Mouse (Mus musculus) C2C12 (cell line): ENCODE results near the gene Dcpp2. TPM values are rescaled to one million over a fixed set of nuclear protein-coding genes. Genes with fewer than 3 reads are reported as not detected.
A peak's percentile ranks its signal among the peaks of the same experiment; 100 is the strongest.
"Not testable (repeated sequence)": the region's sequence is repeated elsewhere in the genome, so short reads cannot be mapped to it uniquely, and the experiment has no call there.

Experiments used
- H3K27me3 ChIP-seq: one replicate; pipeline ENCODE4 v1.6.1; 2011; ENCODE audit not compliant: control insufficient read depth, insufficient read depth, insufficient read length
- H3K36me3 ChIP-seq: one replicate; pipeline ENCODE4 v1.6.1; 2011; ENCODE audit not compliant: control insufficient read depth, insufficient read depth
- H3K4me3 ChIP-seq: one replicate; pipeline ENCODE4 v1.5.1; 2011; ENCODE audit warnings: mild to moderate bottlenecking, control low read depth; ENCODE audit not compliant: poor library complexity, insufficient read depth, severe bottlenecking
- H3K79me2 ChIP-seq: one replicate; pipeline ENCODE4 v1.6.1; 2011; ENCODE audit not compliant: control insufficient read depth, insufficient read depth
- H3K79me3 ChIP-seq: one replicate; pipeline ENCODE4 v1.6.1; 2011; ENCODE audit warnings: low read depth, control low read depth
- H3ac ChIP-seq: one replicate; pipeline ENCODE3; 2011; ENCODE audit warnings: low read depth; ENCODE audit not compliant: control insufficient read depth, insufficient read length
- CEBPB ChIP-seq: IDR thresholded peaks from one replicate; pipeline ENCODE4 v1.6.1; 2011; ENCODE audit warnings: low read depth, mild to moderate bottlenecking, control low read depth, moderate library complexity
- CTCF ChIP-seq: IDR thresholded peaks from one replicate; pipeline ENCODE4 v1.5.1; 2011; ENCODE audit not compliant: control insufficient read depth, insufficient read depth, insufficient read length
- FOSL1 ChIP-seq: IDR thresholded peaks from one replicate; pipeline ENCODE4 v1.8.0; 2011; ENCODE audit warnings: mild to moderate bottlenecking, low read length; ENCODE audit not compliant: poor library complexity, insufficient read depth, severe bottlenecking
- MAX ChIP-seq: IDR thresholded peaks from one replicate; pipeline ENCODE4 v1.6.1; 2011; ENCODE audit warnings: mild to moderate bottlenecking, control low read depth
- MYOD1 ChIP-seq: IDR thresholded peaks from one replicate; pipeline ENCODE4 v1.6.1; 2011; ENCODE audit warnings: low read depth; ENCODE audit not compliant: control insufficient read depth, insufficient read length
- MYOG ChIP-seq: IDR thresholded peaks from one replicate; pipeline ENCODE4 v1.6.1; 2011; ENCODE audit not compliant: control insufficient read depth, insufficient read length; ENCODE audit errors: extremely low read depth
- USF1 ChIP-seq: IDR thresholded peaks from one replicate; pipeline ENCODE4 v1.6.1; 2011; ENCODE audit warnings: low read depth, mild to moderate bottlenecking, control low read depth, moderate library complexity
- polyA plus RNA-seq: library from polyadenylated mRNA; unstranded; fragments of >200 nt; fragmentation: generic; extraction: Trizol; gene quantifications from one replicate; pipeline ENCODE4 v1.2.1, GENCODE M21; 2012; ENCODE audit warnings: missing spikeins

The Dcpp2 gene
- polyA plus RNA-seq, 1 experiment: not detected

DNA sequence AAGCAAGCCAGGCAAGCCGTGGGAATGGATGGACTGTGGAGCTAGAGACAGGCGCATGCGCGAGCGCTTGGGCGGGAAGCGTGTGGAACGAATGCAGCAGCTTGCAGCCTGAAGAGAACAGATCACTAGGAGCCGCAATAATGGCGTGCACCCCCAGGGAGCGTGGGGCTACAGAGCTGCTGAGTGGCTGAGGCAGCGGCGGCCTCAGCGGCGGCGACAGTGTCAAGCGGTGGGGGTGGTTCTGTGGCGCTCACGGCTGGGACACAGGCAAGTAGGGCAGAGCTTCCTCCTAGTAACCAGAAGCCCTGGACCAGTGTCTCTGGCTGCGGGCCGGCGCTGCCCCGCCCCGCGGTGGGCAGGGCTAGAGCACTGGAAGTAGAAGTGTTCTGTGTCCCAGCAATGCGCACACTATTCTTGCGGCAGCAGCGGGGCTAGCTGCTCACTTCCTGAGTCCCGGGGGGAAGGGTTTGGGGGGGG is 43.9 kb downstream of the Dcpp2 start:
- H3K79me2 ChIP-seq: no peaks in the 10 kb centered on the region
- H3K27me3 ChIP-seq: peaks cover 1% of the 10 kb centered on the region
- no peaks in the 10 kb centered on the region for H3K79me3 ChIP-seq
- no peaks in the 10 kb centered on the region for H3K36me3 ChIP-seq
- TF ChIP-seq MAX (peak; percentile 29), CEBPB (no peak)
- H3K4me3 ChIP-seq: peak overlapping the region; percentile 37
- H3ac ChIP-seq: peak overlapping the region; percentile 73

DNA sequence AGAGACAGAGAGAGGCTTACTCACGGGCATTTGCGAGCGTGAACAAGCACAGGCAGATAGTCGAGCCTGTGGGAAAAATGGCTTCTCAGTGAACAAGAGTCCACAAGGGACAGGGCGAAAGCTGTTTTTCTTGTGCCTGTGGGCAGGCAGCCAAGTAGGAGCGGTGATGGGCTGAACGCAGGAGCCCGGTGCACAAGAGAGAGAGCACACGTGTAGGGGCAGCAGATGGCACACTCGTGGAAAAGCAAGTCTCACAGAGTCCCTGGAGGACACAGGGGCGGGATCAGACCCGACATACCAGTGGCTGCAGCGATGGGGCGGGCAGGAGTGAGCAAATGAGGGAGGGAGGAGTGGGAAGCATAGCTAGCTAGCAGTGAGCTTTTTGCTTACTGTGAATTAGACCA is 44.4 kb downstream of the Dcpp2 start:
- peaks cover 4% of the 10 kb centered on the region for H3K27me3 ChIP-seq
- peak overlapping the region; percentile 74 for H3ac ChIP-seq
- peak overlapping the region; percentile 37 for H3K4me3 ChIP-seq
- H3K36me3 ChIP-seq: no peaks in the 10 kb centered on the region
- no peak for TF ChIP-seq USF1
- TF ChIP-seq MYOD1: no peak
- TF ChIP-seq CTCF: no peak
- no peak for TF ChIP-seq FOSL1
- no peak for TF ChIP-seq CEBPB
- no peak for TF ChIP-seq MYOG
- no peak for TF ChIP-seq MAX
- no peaks in the 10 kb centered on the region for H3K79me2 ChIP-seq
- H3K79me3 ChIP-seq: no peaks in the 10 kb centered on the region

DNA sequence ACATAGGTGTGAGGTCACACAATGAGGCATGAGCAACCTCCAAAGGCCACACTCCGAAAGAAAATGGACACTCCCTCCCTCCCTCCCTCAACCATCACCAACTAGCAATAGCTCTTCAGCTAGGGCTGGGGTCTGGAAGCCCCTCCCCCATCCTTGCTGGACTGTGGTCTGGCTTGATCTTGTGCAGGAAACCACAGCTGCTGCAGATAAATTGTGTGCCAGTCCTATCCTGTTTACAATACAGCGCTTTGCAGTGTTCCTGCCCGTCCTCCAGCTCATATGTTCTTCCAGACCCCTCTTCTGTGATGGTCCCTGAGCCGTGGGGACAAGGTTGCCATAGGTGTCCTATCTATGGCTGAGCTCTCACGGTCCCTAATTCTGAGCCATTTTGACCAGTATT is 50.5 kb downstream of the Dcpp2 start:
- TF ChIP-seq CEBPB (no peak), FOSL1 (no peak), MYOD1 (no peak), MAX (no peak), CTCF (no peak), USF1 (no peak), MYOG (no peak)
- H3K36me3 ChIP-seq: no peaks in the 10 kb centered on the region
- peaks cover 4% of the 10 kb centered on the region for H3K27me3 ChIP-seq
- no peaks in the 10 kb centered on the region for H3K79me3 ChIP-seq
- H3K79me2 ChIP-seq: no peaks in the 10 kb centered on the region
- no peak overlapping the region for H3ac ChIP-seq
- H3K4me3 ChIP-seq: no peak overlapping the region

DNA sequence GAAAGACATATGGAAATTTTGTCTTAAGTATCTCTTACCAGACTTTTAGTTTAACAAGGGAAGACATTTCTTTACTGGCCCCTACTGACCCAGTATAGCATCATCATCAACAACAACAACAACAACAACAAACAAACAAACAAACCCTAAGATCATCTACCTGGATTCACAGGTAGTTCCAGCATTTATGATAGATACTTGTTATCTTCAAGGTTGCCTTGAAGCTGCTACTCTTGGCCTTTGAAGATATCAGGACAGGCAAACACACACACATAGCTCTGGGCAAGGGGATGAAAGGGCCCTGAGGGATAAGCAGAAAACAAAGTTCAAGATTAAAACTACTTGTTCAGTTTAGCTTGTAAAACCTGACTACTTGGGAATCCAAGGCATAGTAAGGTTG is 60.7 kb downstream of the Dcpp2 start, which contains the start of gene Sbp:
Gene Sbp, plus strand, starts transcription at position 301 of the 400 bp plus-strand sequence.
- H3K4me3 ChIP-seq: no peak within 1 kb of the TSS
- H3K79me3 ChIP-seq: no peaks in the 10 kb centered on the region
- no peaks in the 10 kb centered on the region for H3K36me3 ChIP-seq
- no peak within 1 kb of the TSS for H3ac ChIP-seq
- no peak for TF ChIP-seq FOSL1
- TF ChIP-seq MYOD1: no peak
- TF ChIP-seq USF1: no peak
- TF ChIP-seq MYOG: no peak
- TF ChIP-seq MAX: no peak
- TF ChIP-seq CTCF: no peak
- TF ChIP-seq CEBPB: no peak
- H3K79me2 ChIP-seq: no peaks in the 10 kb centered on the region
- H3K27me3 ChIP-seq: peaks cover 11% of the 10 kb centered on the region

DNA sequence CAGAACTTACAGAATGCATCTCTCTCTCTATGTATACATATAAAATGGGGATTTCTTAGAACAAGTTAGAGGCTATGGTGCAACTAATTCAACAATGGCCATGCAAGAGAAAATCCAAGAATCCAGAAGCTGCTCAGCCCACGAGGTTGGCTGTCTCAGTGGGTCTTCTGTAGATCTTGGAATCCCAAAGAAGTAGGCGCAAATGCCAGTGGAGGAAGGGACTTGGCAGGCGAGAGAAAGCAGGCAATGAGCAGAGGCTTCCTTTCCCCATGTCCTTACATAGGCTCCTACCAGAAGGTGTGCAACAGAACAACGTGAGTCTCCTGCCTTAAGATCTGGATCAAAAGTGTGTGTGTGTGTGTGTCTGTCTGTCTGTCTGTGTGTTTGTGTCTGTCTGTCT is 66.8 kb downstream of the Dcpp2 start:
- not testable (repeated sequence) for H3K4me3 ChIP-seq, H3ac ChIP-seq, H3K79me2 ChIP-seq, H3K36me3 ChIP-seq, H3K27me3 ChIP-seq, H3K79me3 ChIP-seq

DNA sequence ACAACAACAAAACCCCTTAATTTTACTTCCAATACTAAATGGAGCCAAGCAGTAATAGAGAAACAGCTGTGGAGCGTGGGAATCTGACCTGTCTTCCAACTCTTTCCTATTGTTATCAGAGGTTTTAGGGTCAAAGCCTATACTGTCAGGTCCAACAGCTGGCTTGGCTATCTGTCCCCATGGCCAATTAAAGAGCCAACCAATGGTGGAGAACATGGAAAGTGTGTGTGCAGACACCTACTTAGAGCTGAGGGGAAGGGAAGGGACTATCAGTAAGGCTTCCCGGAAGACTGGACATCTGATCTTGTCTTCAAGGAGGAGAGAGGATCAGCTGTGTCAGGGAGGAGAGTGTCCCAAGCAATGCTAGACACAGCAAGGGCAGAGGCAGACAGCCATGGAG is 68.4 kb downstream of the Dcpp2 start:
- Histone ChIP-seq H3K4me3 (no peak overlapping the region), H3K27me3 (peaks cover under 1% of the 10 kb centered on the region), H3K79me3 (no peaks in the 10 kb centered on the region), H3ac (no peak overlapping the region), H3K36me3 (no peaks in the 10 kb centered on the region), H3K79me2 (no peaks in the 10 kb centered on the region)
- TF ChIP-seq MYOG (no peak), FOSL1 (no peak), CEBPB (no peak), USF1 (no peak), MYOD1 (no peak)

Other genes starting within 250 kb of the Dcpp2 start
- 0.01 TPM for gene Mmp25, start 235.6 kb upstream of the Dcpp2 start, polyA plus RNA-seq
- 0.28 TPM for gene Bicdl2, start 220.4 kb upstream of the Dcpp2 start, polyA plus RNA-seq
- gene Hcfc1r1, start 207.3 kb upstream of the Dcpp2 start, polyA plus RNA-seq: 253 TPM
- 60.5 TPM for gene Thoc6, start 207.0 kb upstream of the Dcpp2 start, polyA plus RNA-seq
- gene Tnfrsf12a, start 203.4 kb upstream of the Dcpp2 start, polyA plus RNA-seq: 916 TPM
- not detected for gene Cldn6, start 201.6 kb upstream of the Dcpp2 start, polyA plus RNA-seq
- 0.54 TPM for gene Cldn9, start 196.9 kb upstream of the Dcpp2 start, polyA plus RNA-seq
- gene 1520401A03Rik, start 158.1 kb upstream of the Dcpp2 start, polyA plus RNA-seq: 0.01 TPM
- 14.8 TPM for gene Pkmyt1, start 154.5 kb upstream of the Dcpp2 start, polyA plus RNA-seq
- 12.5 TPM for gene Paqr4, start 140.0 kb upstream of the Dcpp2 start, polyA plus RNA-seq
- gene Kremen2, start 135.0 kb upstream of the Dcpp2 start, polyA plus RNA-seq: 0.05 TPM
- 92.5 TPM for gene Flywch1, start 109.3 kb upstream of the Dcpp2 start, polyA plus RNA-seq
- 0.27 TPM for gene Flywch2, start 94.8 kb upstream of the Dcpp2 start, polyA plus RNA-seq
- gene Srrm2, start 90.3 kb upstream of the Dcpp2 start, polyA plus RNA-seq: 63.8 TPM
- gene Elob, start 51.7 kb upstream of the Dcpp2 start, polyA plus RNA-seq: 852 TPM
- not detected for gene Prss33, start 44.8 kb upstream of the Dcpp2 start, polyA plus RNA-seq
- 0.02 TPM for gene Prss32, start 37.0 kb upstream of the Dcpp2 start, polyA plus RNA-seq
- gene Prss41, start 36.7 kb upstream of the Dcpp2 start, polyA plus RNA-seq: 0.02 TPM
- not detected for gene Prss21, start 12.8 kb upstream of the Dcpp2 start, polyA plus RNA-seq
- gene Dcpp1, start within 50 bp of the Dcpp2 start, polyA plus RNA-seq: not detected
- not detected for gene Dcpp3, start 36.6 kb downstream of the Dcpp2 start, polyA plus RNA-seq
- gene Sbp, start 60.8 kb downstream of the Dcpp2 start, polyA plus RNA-seq: not detected
- not detected for gene Sbpl, start 74.4 kb downstream of the Dcpp2 start, polyA plus RNA-seq
- gene Prss30, start 99.7 kb downstream of the Dcpp2 start, polyA plus RNA-seq: 0.04 TPM
- gene Prss22, start 117.2 kb downstream of the Dcpp2 start, polyA plus RNA-seq: 0.95 TPM
- 0.16 TPM for gene Prss27, start 157.3 kb downstream of the Dcpp2 start, polyA plus RNA-seq
- gene Kctd5, start 192.6 kb downstream of the Dcpp2 start, polyA plus RNA-seq: 41.5 TPM